Mouse (Mus musculus) kidney, postnatal 0 days (tissue): ENCODE data around the gene Wiz. TPM values are rescaled to one million over a fixed set of nuclear protein-coding genes. Genes with fewer than 3 reads are reported as not detected.

ENCODE experiments used
- ATAC-seq: fragments of 200-750 bp; cut with Nextera tagmentation; replicated peaks from 2 replicates; pipeline ENCODE4 v1.8.0; 2017; ENCODE audit warnings: low read depth, moderate number of reproducible peaks, moderate TSS enrichment, moderate library complexity; ENCODE audit not compliant: low FRiP score
- DNase-seq: peaks from one replicate; pipeline ENCODE4 v3.0.0-alpha.2; 2016; ENCODE audit warnings: low spot score
- H3K27ac ChIP-seq: fragments of 300-500 bp; sonication (generic); 2 replicates; pipeline ENCODE4 v1.5.1; 2014; ENCODE audit warnings: mild to moderate bottlenecking
- H3K27me3 ChIP-seq: fragments of 300-500 bp; sonication (generic); 2 replicates; pipeline ENCODE4 v1.6.1; 2014; ENCODE audit warnings: low read length, mixed read lengths; ENCODE audit not compliant: insufficient read depth
- H3K36me3 ChIP-seq: fragments of 300-500 bp; sonication (generic); 2 replicates; pipeline ENCODE4 v1.6.1; 2014; ENCODE audit warnings: low read length, mixed read lengths; ENCODE audit not compliant: insufficient read depth
- H3K4me1 ChIP-seq: fragments of 300-500 bp; sonication (generic); replicated peaks from 2 replicates; pipeline ENCODE4 v1.6.1; 2014; ENCODE audit warnings: antibody characterized with exemption, low read length, mixed read lengths; ENCODE audit not compliant: insufficient read depth
- H3K4me2 ChIP-seq: fragments of 300-500 bp; sonication (generic); 2 replicates; pipeline ENCODE4 v1.6.1; 2014; ENCODE audit warnings: mild to moderate bottlenecking, low read length, moderate library complexity, mixed read lengths
- H3K4me3 ChIP-seq: fragments of 300-500 bp; sonication (generic); replicated peaks from 2 replicates; pipeline ENCODE4 v1.5.1; 2014; ENCODE audit warnings: low read depth, low read length
- H3K9ac ChIP-seq: fragments of 300-500 bp; sonication (generic); 2 replicates; pipeline ENCODE4 v1.6.1; 2014; ENCODE audit warnings: low read depth, low read length
- H3K9me3 ChIP-seq: fragments of 300-500 bp; sonication (generic); replicated peaks from 2 replicates; pipeline ENCODE4 v1.6.1; 2016; ENCODE audit warnings: low read length, inconsistent platforms, mixed read lengths
- CTCF ChIP-seq: IDR thresholded peaks from 2 replicates; pipeline ENCODE4 v1.5.1; 2016; ENCODE audit warnings: antibody characterized with exemption, low read depth, mild to moderate bottlenecking, moderate library complexity
- WGBS: fragments of 180-500 bp; shearing (Covaris S2); extraction: QIAGEN DNeasy Blood & Tissue Kit; methylation state at CpG from one replicate; pipeline ENCODE4 v1.1.7; 2014; 5-methylcytosine and 5-hydroxymethylcytosine counted together
- polyA plus RNA-seq: library from polyadenylated mRNA; unstranded; fragments of >200 nt; fragmentation: Nextera tagmentation; extraction: Ambion mirVana; gene quantifications from 2 replicates; pipeline ENCODE4 v1.2.1, GENCODE M21; 2015

The Wiz gene
- polyA plus RNA-seq, 1 experiment from 2014 or later = 20.8 TPM

- no peak for DNase-seq
- H3K36me3 ChIP-seq = peaks cover 5% of the 10 kb centered on the region
- peak overlapping the region; percentile 78 for H3K4me3 ChIP-seq
- peak overlapping the region; percentile 83 for H3K4me2 ChIP-seq
- WGBS = under 1% methylated on average over 24 of the region's 24 CpGs
- peak overlapping the region; percentile 84 for H3K9ac ChIP-seq
- H3K9me3 ChIP-seq = no peaks in the 10 kb centered on the region
- H3K4me1 ChIP-seq = peaks cover 7% of the 10 kb centered on the region; the same call in 1 of the 2 replicates
- TF ChIP-seq CTCF = no peak
- no peaks in the 10 kb centered on the region for H3K27me3 ChIP-seq
- ATAC-seq = peak; percentile 14
- H3K27ac ChIP-seq = peak overlapping the region; percentile 89
Observed at GRCm38 (mm10) chr17:32349851-32350381, 39.3 kb downstream of the Wiz start.

- Histone ChIP-seq H3K9ac (peak overlapping the region; percentile 84), H3K4me3 (peak overlapping the region; percentile 78), H3K36me3 (peaks cover 5% of the 10 kb centered on the region; the same call in 1 of the 2 replicates), H3K27ac (no peak overlapping the region; the same call in 1 of the 2 replicates), H3K4me2 (peak overlapping the region; percentile 83), H3K4me1 (peaks cover 7% of the 10 kb centered on the region; the same call in 1 of the 2 replicates), H3K9me3 (no peaks in the 10 kb centered on the region), H3K27me3 (no peaks in the 10 kb centered on the region)
- 9% methylated on average over 4 of the region's 4 CpGs for WGBS
- ATAC-seq = no peak
- TF ChIP-seq CTCF = peak; percentile 85
- DNase-seq = peak; percentile 69
Observed at GRCm38 (mm10) chr17:32349037-32349732, 40.1 kb downstream of the Wiz start.

GRCm38 (mm10) chr17:32348406-32348805 lies 40.8 kb downstream of the Wiz start:
- Histone ChIP-seq H3K4me3 (no peak overlapping the region), H3K9me3 (no peaks in the 10 kb centered on the region), H3K9ac (no peak overlapping the region), H3K4me1 (peaks cover 7% of the 10 kb centered on the region; the same call in 1 of the 2 replicates), H3K36me3 (peaks cover 5% of the 10 kb centered on the region; the same call in 1 of the 2 replicates), H3K27me3 (no peaks in the 10 kb centered on the region), H3K4me2 (peak overlapping the region; percentile 83), H3K27ac (no peak overlapping the region)
- 68% methylated on average over 2 of the region's 2 CpGs for WGBS
- ATAC-seq = no peak
- TF ChIP-seq CTCF = no peak
- no peak for DNase-seq

- Histone ChIP-seq H3K9me3 (no peaks in the 10 kb centered on the region), H3K4me3 (no peak overlapping the region), H3K9ac (no peak overlapping the region), H3K4me2 (no peak overlapping the region), H3K36me3 (peaks cover 24% of the 10 kb centered on the region), H3K27ac (no peak overlapping the region), H3K4me1 (no peaks in the 10 kb centered on the region), H3K27me3 (no peaks in the 10 kb centered on the region)
- TF ChIP-seq CTCF = no peak
- ATAC-seq = no peak
- 92% methylated on average over 1 of the region's 1 CpGs for WGBS
- no peak for DNase-seq
Observed at GRCm38 (mm10) chr17:32341102-32341501, 48.1 kb downstream of the Wiz start.

- Histone ChIP-seq H3K4me1 (no peaks in the 10 kb centered on the region), H3K4me3 (no peak overlapping the region), H3K36me3 (peaks cover 34% of the 10 kb centered on the region), H3K27ac (no peak overlapping the region), H3K27me3 (no peaks in the 10 kb centered on the region), H3K4me2 (no peak overlapping the region), H3K9ac (no peak overlapping the region), H3K9me3 (no peaks in the 10 kb centered on the region)
- 79% methylated on average over 1 of the region's 1 CpGs for WGBS
- DNase-seq (no peak), ATAC-seq (no peak)
- TF ChIP-seq CTCF = no peak
Observed at GRCm38 (mm10) chr17:32340110-32340509, 49.1 kb downstream of the Wiz start.

- H3K36me3 ChIP-seq = peaks cover 64% of the 10 kb centered on the region
- no peak for TF ChIP-seq CTCF
Observed at GRCm38 (mm10) chr17:32335869-32336268, 53.4 kb downstream of the Wiz start.

More at GRCm38 (mm10) chr17:32335869-32336268, 53.4 kb downstream of the Wiz start:
- H3K9me3 ChIP-seq = no peaks in the 10 kb centered on the region
- 76% methylated on average over 2 of the region's 2 CpGs for WGBS
- H3K4me1 ChIP-seq = no peaks in the 10 kb centered on the region
- DNase-seq (no peak), ATAC-seq (no peak)
- no peak overlapping the region for H3K27ac ChIP-seq
- H3K9ac ChIP-seq = no peak overlapping the region
- H3K4me2 ChIP-seq = no peak overlapping the region
- H3K4me3 ChIP-seq = no peak overlapping the region
- H3K27me3 ChIP-seq = no peaks in the 10 kb centered on the region
